Mouse (Mus musculus) ES-E14 (cell line): ENCODE results near the gene Cox10. TPM values are rescaled to one million over a fixed set of nuclear protein-coding genes. Genes with fewer than 3 reads are reported as not detected.

Experiments
- DNase-seq: peaks from one replicate; pipeline ENCODE4 v3.0.0-alpha.2; 2013; ENCODE audit warnings: low read depth, low spot score
- H3K27ac ChIP-seq: 2 replicates; pipeline ENCODE4 v1.5.1; 2012; ENCODE audit warnings: low read depth, mild to moderate bottlenecking, low read length, moderate library complexity, mixed read lengths; ENCODE audit not compliant: poor library complexity, insufficient read depth, severe bottlenecking
- H3K36me3 ChIP-seq: 2 replicates; pipeline ENCODE4 v1.6.1; 2012; ENCODE audit warnings: mild to moderate bottlenecking, low read length, moderate library complexity, mixed read lengths; ENCODE audit not compliant: control insufficient read depth, poor library complexity, insufficient read depth, severe bottlenecking
- H3K4me1 ChIP-seq, 2 experiments: fragments of 150-350 bp in 1 of 2; sonication (generic) in 1 of 2; 2 replicates each; pipeline ENCODE4 v1.6.1; 2012; ENCODE audit warnings: low read length in 2 of 2, mild to moderate bottlenecking in 1 of 2, mixed read lengths in 1 of 2; ENCODE audit not compliant: control insufficient read depth in 2 of 2, insufficient read depth in 2 of 2, poor library complexity in 1 of 2
- H3K4me3 ChIP-seq, 2 experiments: fragments of 150-350 bp in 1 of 2; sonication (generic) in 1 of 2; 2 replicates each; pipeline ENCODE4 v1.5.1; 2012; ENCODE audit warnings: low read length in 2 of 2, low read depth in 1 of 2, mild to moderate bottlenecking in 1 of 2, mixed read lengths in 1 of 2; ENCODE audit not compliant: insufficient read depth in 1 of 2, poor library complexity in 1 of 2, severe bottlenecking in 1 of 2
- H3K9ac ChIP-seq: 2 replicates; pipeline ENCODE4 v1.6.1; 2012; ENCODE audit warnings: low read depth, mild to moderate bottlenecking, low read length, mixed read lengths; ENCODE audit not compliant: poor library complexity, insufficient read depth, severe bottlenecking
- H3K9me3 ChIP-seq: fragments of 150-350 bp; sonication (generic); 2 replicates; pipeline ENCODE4 v1.6.1; 2012; ENCODE audit warnings: low read depth, mild to moderate bottlenecking, low read length; ENCODE audit not compliant: control insufficient read depth, insufficient read depth
- CHD2 ChIP-seq: IDR thresholded peaks from 2 replicates; pipeline ENCODE4 v1.6.1; 2014; ENCODE audit warnings: mild to moderate bottlenecking, low read depth, low read length, inconsistent platforms
- HCFC1 ChIP-seq: IDR thresholded peaks from 2 replicates; pipeline ENCODE4 v1.6.1; 2012; ENCODE audit warnings: low read length, inconsistent platforms, borderline replicate concordance; ENCODE audit not compliant: insufficient read depth
- MAFK ChIP-seq: IDR thresholded peaks from 2 replicates; pipeline ENCODE4 v1.6.1; 2014; ENCODE audit warnings: mild to moderate bottlenecking, low read depth, low read length, inconsistent platforms; ENCODE audit not compliant: insufficient read depth
- ZC3H11A ChIP-seq: IDR thresholded peaks from 2 replicates; pipeline ENCODE4 v1.6.1; 2012; ENCODE audit warnings: low read depth, mild to moderate bottlenecking, inconsistent platforms, low read length, borderline replicate concordance
- ZNF384 ChIP-seq: IDR thresholded peaks from 2 replicates; pipeline ENCODE4 v1.6.1; 2012; ENCODE audit warnings: low read depth, low read length, inconsistent platforms
- in situ Hi-C, 2 experiments: fragments of 600-800 bp; cut with MboI; formaldehyde crosslinking; loops; one replicate each; pipeline ENCODE4 v1.15.1; 2025; ENCODE audit warnings: low sequenced_read_pairs in 2 of 2, inconsistent platforms in 1 of 2; ENCODE audit not compliant: unreplicated experiment in 2 of 2
- total RNA-seq: library from RNA; depleted of rRNA; stranded (reverse); fragments of 300-350 nt; gene quantifications from 2 replicates; pipeline ENCODE4 v1.2.3, GENCODE M21; 2012

Gene Cox10
- total RNA-seq, 1 experiment = 24.8 TPM

DNA sequence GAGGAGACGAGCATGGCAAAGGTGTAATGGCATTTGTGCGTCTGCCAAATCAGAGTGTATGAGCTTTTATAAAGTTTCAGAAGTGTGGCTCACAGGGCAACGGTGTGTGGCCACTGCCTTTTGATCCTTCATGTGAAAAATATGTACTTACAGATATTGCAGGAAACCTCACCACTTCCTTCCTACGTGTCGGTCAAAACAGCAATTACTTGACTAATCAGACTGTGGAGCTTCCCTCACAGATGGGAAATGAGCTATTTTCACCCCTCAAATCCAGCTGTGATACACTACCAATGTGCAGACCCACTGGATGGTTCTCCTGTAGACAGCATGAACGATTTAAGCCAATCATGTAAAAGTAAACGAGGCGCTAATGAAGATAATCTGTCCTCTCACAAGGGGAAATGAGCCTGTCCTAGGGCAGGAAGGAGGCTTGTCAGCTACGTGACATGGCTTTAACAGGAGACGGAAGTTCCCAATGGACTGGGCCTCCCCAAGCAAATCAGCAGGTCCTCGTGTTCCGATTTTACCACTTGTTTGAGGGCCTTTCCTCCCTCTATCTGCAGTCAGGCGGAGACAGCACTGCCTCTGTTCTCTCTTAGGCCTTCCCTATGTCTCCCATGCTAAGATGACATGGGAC, 103.9 kb downstream of the Cox10 start:
- H3K27ac ChIP-seq = no peak overlapping the region
- no peaks in the 10 kb centered on the region for H3K9me3 ChIP-seq
- no peak overlapping the region for H3K9ac ChIP-seq
- TF ChIP-seq HCFC1 (no peak), ZNF384 (no peak), MAFK (no peak)
- no peaks in the 10 kb centered on the region; the same call in 1 of the 2 replicates for H3K36me3 ChIP-seq
- peaks cover 0 to 15% of the 10 kb centered on the region in 2 experiments; a peak in 2 of 4 replicates for H3K4me1 ChIP-seq
- no peak for DNase-seq
- H3K4me3 ChIP-seq = no peak overlapping the region
- in situ Hi-C loops = no loop called here

DNA sequence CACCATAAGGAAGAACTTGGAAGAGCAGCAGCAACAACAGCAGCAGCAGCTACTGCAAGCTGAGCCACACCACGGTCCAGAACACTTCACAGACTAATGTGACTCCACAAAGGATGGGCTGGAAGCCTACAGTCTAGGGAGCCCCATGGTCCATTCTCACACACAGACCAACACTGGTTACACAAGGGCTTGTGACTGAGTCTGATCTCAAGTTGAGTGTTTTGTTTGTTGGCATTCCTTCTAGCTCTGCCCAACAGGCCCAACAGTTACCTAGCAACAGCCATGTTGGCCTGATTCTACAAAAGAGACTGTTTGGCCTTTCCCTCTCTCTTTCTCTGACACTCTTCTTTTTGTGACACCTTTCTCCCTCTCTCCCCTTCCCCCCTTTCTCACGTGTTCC, 105.3 kb downstream of the Cox10 start:
- no peaks in the 10 kb centered on the region; the same call in 1 of the 2 replicates for H3K36me3 ChIP-seq
- in situ Hi-C loops = no loop called here
- DNase-seq = no peak
- no peaks in the 10 kb centered on the region for H3K9me3 ChIP-seq
- H3K4me1 ChIP-seq = peaks cover 0 to 11% of the 10 kb centered on the region in 2 experiments; a peak in 2 of 4 replicates
- H3K4me3 ChIP-seq = no peak overlapping the region
- no peak overlapping the region for H3K27ac ChIP-seq
- no peak overlapping the region for H3K9ac ChIP-seq
- TF ChIP-seq ZNF384 (no peak), CHD2 (no peak), ZC3H11A (no peak), MAFK (no peak), HCFC1 (no peak)

DNA sequence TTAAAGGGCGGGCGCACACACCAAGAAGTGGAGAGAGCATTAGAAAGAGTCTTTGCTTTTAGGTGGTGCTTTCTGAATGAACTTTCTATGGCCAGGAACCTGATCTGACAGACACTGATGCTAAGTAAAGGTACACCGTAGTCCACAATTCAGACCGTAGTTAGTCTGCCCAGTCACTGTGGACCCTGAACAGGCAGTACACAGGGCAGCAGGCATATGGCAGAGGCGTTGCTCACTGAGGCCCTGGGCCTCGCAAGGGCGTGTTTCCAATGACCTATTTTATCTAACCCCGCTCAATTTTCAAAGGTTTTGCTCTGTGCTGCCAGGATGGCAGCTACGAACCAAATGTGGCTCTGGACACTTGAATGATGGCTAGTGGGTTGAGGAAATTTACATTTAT, 107.8 kb downstream of the Cox10 start:
- TF ChIP-seq CHD2 (no peak), HCFC1 (no peak), ZNF384 (no peak), ZC3H11A (no peak), MAFK (no peak)
- H3K9ac ChIP-seq = no peak overlapping the region
- H3K4me3 ChIP-seq = no peak overlapping the region
- in situ Hi-C loops = no loop called here
- no peaks in the 10 kb centered on the region; a peak in 1 of 4 replicates for H3K4me1 ChIP-seq
- H3K9me3 ChIP-seq = no peaks in the 10 kb centered on the region
- no peak for DNase-seq
- no peaks in the 10 kb centered on the region; the same call in 1 of the 2 replicates for H3K36me3 ChIP-seq
- H3K27ac ChIP-seq = no peak overlapping the region

DNA sequence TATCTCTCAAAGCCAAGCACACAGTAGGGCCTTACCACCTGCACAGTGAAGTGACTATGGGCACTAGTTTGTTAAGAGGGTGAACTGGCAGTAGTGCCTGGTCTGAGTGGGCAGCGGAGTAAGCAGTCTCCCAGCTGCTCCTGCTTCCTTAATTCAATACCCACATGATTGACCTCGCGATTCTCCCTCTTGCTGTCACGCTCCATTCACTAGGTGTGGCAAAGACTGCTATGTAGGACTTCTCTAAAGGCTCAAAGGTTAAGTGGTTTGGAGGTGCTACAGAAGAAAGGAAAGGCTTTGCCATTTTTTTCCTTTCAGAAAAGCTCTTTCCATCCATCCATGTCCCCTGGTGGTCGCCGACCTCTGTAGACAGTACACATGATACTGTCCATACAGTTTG, 108.5 kb downstream of the Cox10 start:
- H3K4me1 ChIP-seq = no peaks in the 10 kb centered on the region; a peak in 1 of 4 replicates
- in situ Hi-C loops = no loop called here
- no peak for DNase-seq
- H3K27ac ChIP-seq = no peak overlapping the region
- no peaks in the 10 kb centered on the region for H3K9me3 ChIP-seq
- TF ChIP-seq ZC3H11A (no peak), CHD2 (no peak), HCFC1 (no peak), ZNF384 (no peak), MAFK (no peak)
- no peaks in the 10 kb centered on the region; the same call in 1 of the 2 replicates for H3K36me3 ChIP-seq
- H3K9ac ChIP-seq = no peak overlapping the region
- H3K4me3 ChIP-seq = no peak overlapping the region
